Mouse (Mus musculus) ES-E14 (cell line): ENCODE measurements at regions not wholly inside any gene's neighbourhood (a gene's known extent, or its start where the extent isn't known, plus 50 kb on each side); places are given as distances from the start of the nearest gene placed in this dataset.
"Not testable (repeated sequence)": the region's sequence is repeated elsewhere in the genome, so short reads cannot be mapped to it uniquely, and the experiment has no call there.

Experiments used
- CHD2 ChIP-seq: IDR thresholded peaks from 2 replicates; pipeline ENCODE4 v1.6.1; 2014; ENCODE audit warnings: mild to moderate bottlenecking, low read depth, low read length, inconsistent platforms
- HCFC1 ChIP-seq: IDR thresholded peaks from 2 replicates; pipeline ENCODE4 v1.6.1; 2012; ENCODE audit warnings: low read length, inconsistent platforms, borderline replicate concordance; ENCODE audit not compliant: insufficient read depth
- MAFK ChIP-seq: IDR thresholded peaks from 2 replicates; pipeline ENCODE4 v1.6.1; 2014; ENCODE audit warnings: mild to moderate bottlenecking, low read depth, low read length, inconsistent platforms; ENCODE audit not compliant: insufficient read depth
- ZC3H11A ChIP-seq: IDR thresholded peaks from 2 replicates; pipeline ENCODE4 v1.6.1; 2012; ENCODE audit warnings: low read depth, mild to moderate bottlenecking, inconsistent platforms, low read length, borderline replicate concordance

DNA sequence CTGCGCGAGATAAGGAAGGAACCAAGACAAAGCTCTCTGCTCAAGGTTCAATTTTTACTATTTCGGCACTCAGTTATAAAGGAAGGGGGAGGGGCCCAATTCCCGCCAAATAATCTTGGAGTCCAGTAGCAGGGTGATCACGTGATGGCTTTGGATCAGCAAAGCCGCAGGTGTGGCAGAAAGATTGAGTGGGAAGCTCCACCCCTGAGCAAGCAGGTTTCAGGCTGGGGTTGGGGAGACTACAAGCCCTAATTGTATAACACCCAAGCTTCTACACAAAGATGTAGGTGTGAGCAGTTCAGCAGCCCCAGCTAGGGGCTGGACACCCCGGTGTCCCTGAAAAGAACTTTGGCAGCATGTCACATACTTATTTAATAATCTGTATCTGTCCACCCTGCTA is 388.1 kb upstream of the Ercc4 start:
- not testable (repeated sequence) for TF ChIP-seq ZC3H11A, CHD2, HCFC1, MAFK
